Mouse (Mus musculus) large intestine, adult 2 months (tissue): ENCODE data around the gene Rbpj. TPM values are rescaled to one million over a fixed set of nuclear protein-coding genes. Genes with fewer than 3 reads are reported as not detected.

Source experiments
- DNase-seq: peaks from one replicate; pipeline ENCODE4 v3.0.0-alpha.2; 2012; ENCODE audit warnings: low read depth, low spot score
- WGBS: fragments of 180-500 bp; shearing (Covaris S2); methylation state at CpG from one replicate; pipeline ENCODE4 v1.1.7; 2018; 5-methylcytosine and 5-hydroxymethylcytosine counted together
- polyA plus RNA-seq: library from polyadenylated mRNA; depleted of rRNA; stranded (reverse); fragments of >200 nt; gene quantifications from 2 replicates; pipeline ENCODE4 v1.2.3, GENCODE M21; 2012; rRNA removed

Gene Rbpj
- polyA plus RNA-seq, 1 experiment: 6.5 TPM

DNA sequence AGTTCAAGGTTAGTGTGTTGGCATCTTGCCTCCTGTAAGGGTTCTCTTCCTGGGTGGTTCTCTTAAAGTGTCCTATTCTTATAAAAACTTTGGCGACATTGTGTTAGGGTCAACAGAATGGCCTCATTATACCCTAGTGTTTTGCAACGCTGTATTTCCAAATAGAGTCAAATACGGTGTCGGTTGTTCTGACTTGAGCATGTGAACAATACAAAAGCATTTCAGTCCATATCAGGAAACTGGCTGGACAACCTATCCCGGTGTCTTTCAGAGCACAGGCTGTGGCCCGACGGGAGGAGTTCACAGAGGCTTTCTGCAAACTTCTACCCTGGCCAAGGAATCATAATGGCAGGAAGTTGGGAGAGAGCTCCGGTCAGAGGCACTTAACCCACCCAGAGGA, 226.1 kb downstream of the Rbpj start:
- no peak for DNase-seq
- WGBS: 73% methylated on average over 8 of the region's 8 CpGs

DNA sequence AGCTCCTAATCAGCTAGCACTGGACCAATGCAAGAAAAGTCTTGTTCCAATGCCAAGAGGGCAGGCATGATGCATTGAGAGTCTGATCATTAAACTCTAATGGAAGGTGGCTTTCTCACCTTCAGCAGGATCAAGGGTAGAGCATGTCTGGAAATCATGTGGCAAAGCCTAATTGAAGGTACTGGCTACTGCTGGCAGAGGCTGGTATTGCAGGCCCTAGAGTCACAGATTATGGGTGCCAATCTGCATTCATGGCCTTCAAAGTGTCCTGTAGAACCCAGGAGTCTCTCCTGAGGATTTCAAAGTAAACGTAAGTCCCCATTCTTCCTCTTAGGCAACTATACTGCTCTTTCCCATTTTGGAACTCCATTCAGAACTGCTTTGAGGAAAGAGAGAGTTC, 226.7 kb downstream of the Rbpj start:
- DNase-seq: no peak
- 100% methylated on average over 1 of the region's 1 CpGs for WGBS

DNA sequence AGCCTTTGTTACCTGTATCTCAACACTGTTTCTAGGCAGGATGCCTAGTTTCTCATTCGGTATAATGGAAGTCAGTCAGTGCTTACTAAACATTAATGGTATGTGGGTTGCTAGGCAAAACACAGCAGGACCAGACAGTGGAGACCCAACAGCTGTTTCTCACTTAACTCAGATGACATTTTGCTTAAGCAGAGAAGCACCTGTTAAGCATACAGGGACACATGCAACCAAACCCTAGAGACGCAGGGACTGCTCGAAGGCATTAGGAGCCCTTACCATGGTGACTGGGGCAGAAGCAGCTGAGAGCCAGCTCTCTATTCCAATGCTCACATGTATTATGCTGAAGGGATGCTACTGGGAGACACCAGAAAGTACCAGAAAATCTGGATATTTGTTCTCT, 230.7 kb downstream of the Rbpj start:
- WGBS: 68% methylated on average over 3 of the region's 3 CpGs

DNA sequence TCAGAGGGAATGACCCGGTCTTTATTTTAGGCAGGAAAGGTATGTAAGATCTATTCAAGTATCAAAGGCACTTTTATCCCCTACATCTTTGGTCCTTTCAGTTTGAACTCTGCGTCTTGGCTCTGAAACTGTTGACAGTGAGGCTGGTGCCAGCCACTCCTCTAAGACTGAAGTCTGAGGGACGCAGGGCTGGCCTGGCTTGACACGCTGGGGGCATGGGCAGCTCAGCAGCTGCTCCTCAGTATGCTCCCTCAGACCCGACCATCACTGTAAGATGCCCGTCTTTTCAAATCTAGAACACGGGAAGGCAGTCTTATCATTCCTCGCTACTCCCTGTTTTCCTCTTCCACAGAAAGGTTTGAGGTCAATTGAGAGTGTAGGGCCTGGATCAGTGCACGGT, 231.8 kb downstream of the Rbpj start:
- 68% methylated on average over 9 of the region's 9 CpGs for WGBS
- no peak for DNase-seq

More for the DNA sequence above, 230.7 kb downstream of the Rbpj start:
- no peak for DNase-seq

DNA sequence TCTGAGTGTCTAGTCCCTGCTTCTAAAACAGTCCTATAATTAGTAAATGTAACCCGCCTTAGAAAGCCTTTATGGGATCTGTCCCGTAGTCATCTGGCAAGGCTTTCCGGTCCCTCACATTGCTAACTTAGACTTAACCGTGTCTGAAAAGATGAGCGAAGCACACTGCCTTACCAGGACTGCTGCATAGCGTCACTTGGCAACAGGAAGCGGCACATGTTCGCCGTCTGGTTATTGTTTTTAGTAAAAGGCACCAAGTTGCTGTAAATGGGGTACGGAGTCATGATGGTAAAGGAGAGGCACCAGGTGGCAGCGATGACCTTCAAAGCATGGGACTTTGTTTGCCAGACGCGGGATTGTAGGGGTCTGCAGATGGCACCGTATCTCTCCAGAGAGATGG, 236.7 kb downstream of the Rbpj start:
- DNase-seq: no peak
- WGBS: 75% methylated on average over 14 of the region's 14 CpGs

Other genes with a start within 250 kb of the Rbpj start
- 71.2 and 73.4 TPM in 2 replicates for gene Smim20, start 199.1 kb upstream of the Rbpj start, polyA plus RNA-seq
- gene Cckar, start 241.6 kb downstream of the Rbpj start, polyA plus RNA-seq: 0.15 and 0.24 TPM in 2 replicates